Mouse (Mus musculus) heart, embryonic 15.5 days (tissue): Measurements from ENCODE around the gene Gm3336. TPM values are rescaled to one million over a fixed set of nuclear protein-coding genes. Genes with fewer than 3 reads are reported as not detected.

Experiments used
- ATAC-seq: fragments of 200-750 bp; cut with Nextera tagmentation; replicated peaks from 2 replicates; pipeline ENCODE4 v1.8.0; 2017; ENCODE audit warnings: low read depth, moderate TSS enrichment; ENCODE audit not compliant: insufficient number of reproducible peaks, insufficient read depth, low FRiP score
- H3K27ac ChIP-seq: fragments of 300-500 bp; sonication (generic); 2 replicates; pipeline ENCODE4 v1.5.1; 2015; ENCODE audit warnings: mild to moderate bottlenecking, inconsistent platforms
- H3K27me3 ChIP-seq: fragments of 300-500 bp; sonication (generic); 2 replicates; pipeline ENCODE4 v1.6.1; 2015; ENCODE audit warnings: inconsistent platforms
- H3K36me3 ChIP-seq: fragments of 300-500 bp; sonication (generic); 2 replicates; pipeline ENCODE4 v1.6.1; 2015; ENCODE audit warnings: mild to moderate bottlenecking, inconsistent platforms
- H3K4me1 ChIP-seq: fragments of 300-500 bp; sonication (generic); replicated peaks from 2 replicates; pipeline ENCODE4 v1.6.1; 2015; ENCODE audit warnings: inconsistent platforms
- H3K4me2 ChIP-seq: fragments of 300-500 bp; sonication (generic); 2 replicates; pipeline ENCODE4 v1.6.1; 2015; ENCODE audit warnings: inconsistent platforms, mild to moderate bottlenecking, moderate library complexity
- H3K4me3 ChIP-seq: fragments of 300-500 bp; sonication (generic); 2 replicates; pipeline ENCODE4 v1.5.1; 2015; ENCODE audit warnings: mild to moderate bottlenecking, inconsistent platforms
- H3K9ac ChIP-seq: fragments of 300-500 bp; sonication (generic); 2 replicates; pipeline ENCODE4 v1.6.1; 2015; ENCODE audit warnings: mild to moderate bottlenecking, inconsistent platforms
- H3K9me3 ChIP-seq: fragments of 300-500 bp; sonication (generic); replicated peaks from 2 replicates; pipeline ENCODE4 v1.6.1; 2016; ENCODE audit warnings: inconsistent platforms
- WGBS: fragments of 180-500 bp; shearing (Covaris S2); methylation state at CpG from one replicate; pipeline ENCODE4 v1.1.7; 2015; ENCODE audit warnings: mixed read lengths; 5-methylcytosine and 5-hydroxymethylcytosine counted together
- polyA plus RNA-seq: library from polyadenylated mRNA; unstranded; fragments of >200 nt; fragmentation: Nextera tagmentation; extraction: Ambion mirVana; gene quantifications from 2 replicates; pipeline ENCODE4 v1.2.1, GENCODE M21; 2015

Gene Gm3336
- polyA plus RNA-seq, 1 experiment from 2014 or later: not detected

- H3K27me3 ChIP-seq: no peaks in the 10 kb centered on the region
- H3K36me3 ChIP-seq: no peaks in the 10 kb centered on the region; the same call in 1 of the 2 replicates
- peak overlapping the region; percentile 31 for H3K4me3 ChIP-seq
- peak overlapping the region; percentile 55 for H3K4me2 ChIP-seq
- 3% methylated on average over 31 of the region's 31 CpGs for WGBS
- H3K9me3 ChIP-seq: no peaks in the 10 kb centered on the region
- H3K9ac ChIP-seq: peak overlapping the region; percentile 64
- peak; percentile 8; the same call in 1 of the 2 replicates for ATAC-seq
- H3K4me1 ChIP-seq: peaks cover 56% of the 10 kb centered on the region
- peak overlapping the region; percentile 98 for H3K27ac ChIP-seq
These were observed 22.1 kb upstream of the Gm3336 start for GRCm38 (mm10) chr8:70696019-70696885.

DNA sequence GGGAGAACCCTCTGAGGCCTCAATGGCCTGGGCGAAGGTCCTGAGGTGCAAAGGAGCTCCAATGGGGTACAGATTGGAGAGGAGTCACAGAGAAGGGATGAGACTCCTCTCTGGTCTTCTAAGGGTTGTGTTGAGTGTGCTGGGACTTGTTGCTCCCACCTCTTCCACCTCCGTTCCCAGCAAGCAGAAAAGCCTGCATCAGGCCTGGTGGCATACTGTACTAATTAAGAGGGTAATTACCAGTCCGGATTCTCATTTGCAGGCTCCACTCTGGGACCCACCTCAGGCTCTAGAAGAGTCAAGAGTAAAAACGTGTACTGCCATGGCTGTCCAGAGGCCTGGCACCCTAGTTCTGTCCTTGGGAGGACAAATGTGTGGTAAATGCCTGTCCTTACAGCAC is 21.4 kb upstream of the Gm3336 start:
- peak overlapping the region; percentile 31 for H3K4me3 ChIP-seq
- H3K9me3 ChIP-seq: no peaks in the 10 kb centered on the region
- H3K36me3 ChIP-seq: no peaks in the 10 kb centered on the region; the same call in 1 of the 2 replicates
- WGBS: 41% methylated on average over 4 of the region's 4 CpGs
- no peaks in the 10 kb centered on the region for H3K27me3 ChIP-seq
- H3K4me1 ChIP-seq: peaks cover 56% of the 10 kb centered on the region
- peak overlapping the region; percentile 64 for H3K9ac ChIP-seq
- ATAC-seq: no peak
- H3K27ac ChIP-seq: peak overlapping the region; percentile 98
- H3K4me2 ChIP-seq: peak overlapping the region; percentile 55

GRCm38 (mm10) chr8:70697366-70698250 is 20.7 kb upstream of the Gm3336 start:
- Histone ChIP-seq H3K27ac (peak overlapping the region; percentile 98), H3K9ac (peak overlapping the region; percentile 64), H3K36me3 (no peaks in the 10 kb centered on the region; the same call in 1 of the 2 replicates), H3K4me2 (peak overlapping the region; percentile 77), H3K9me3 (no peaks in the 10 kb centered on the region), H3K4me3 (peak overlapping the region; percentile 87), H3K27me3 (no peaks in the 10 kb centered on the region), H3K4me1 (peaks cover 58% of the 10 kb centered on the region)
- 67% methylated on average over 12 of the region's 12 CpGs for WGBS
- ATAC-seq: no peak

DNA sequence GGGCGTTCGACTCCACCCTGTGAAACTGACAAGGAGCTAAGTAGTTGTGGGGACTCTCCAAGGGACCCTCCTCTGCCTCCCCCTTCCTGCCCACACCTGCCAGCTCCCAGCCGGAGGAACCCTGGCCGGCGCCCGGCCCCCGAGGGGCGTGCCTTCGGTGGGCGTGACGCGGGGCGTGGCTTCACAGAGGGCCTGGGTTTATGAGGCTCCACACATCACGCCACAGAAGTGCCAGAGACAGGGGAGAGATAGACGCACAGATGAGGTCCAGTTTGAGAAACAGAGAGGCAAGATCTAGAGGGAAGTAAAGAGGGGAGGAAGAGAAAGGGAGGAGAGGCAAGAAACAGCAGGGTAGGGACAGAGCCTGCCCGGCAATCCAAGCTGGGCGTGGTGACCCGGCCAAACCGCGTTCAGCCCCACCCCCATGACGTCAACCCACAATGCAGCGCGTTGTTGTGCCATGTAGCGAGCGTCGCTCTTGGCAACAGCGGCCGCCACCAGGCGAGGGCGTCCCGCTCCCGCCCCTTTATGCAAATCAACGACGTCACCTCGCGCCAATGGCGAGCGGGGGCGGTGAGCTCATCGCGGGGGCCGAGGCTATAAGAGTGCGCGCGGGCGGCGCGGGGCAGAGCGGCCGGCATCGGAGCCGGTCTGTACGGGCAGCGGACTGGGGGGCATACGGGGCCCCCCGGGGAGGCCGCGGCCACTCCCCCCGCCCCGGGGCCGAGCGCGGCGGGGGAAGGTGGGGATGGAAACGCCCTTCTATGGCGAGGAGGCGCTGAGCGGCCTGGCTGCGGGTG is 19.8 kb upstream of the Gm3336 start, which contains the start of gene Jund:
Jund (plus strand) TSS at position 640 of the 800 bp plus-strand sequence.
- Histone ChIP-seq H3K27me3 (no peaks in the 10 kb centered on the region), H3K4me3 (peak within 1 kb of the TSS; percentile 87), H3K9me3 (no peaks in the 10 kb centered on the region), H3K4me1 (peaks cover 62% of the 10 kb centered on the region), H3K27ac (peak within 1 kb of the TSS; percentile 98), H3K4me2 (peak within 1 kb of the TSS; percentile 77), H3K36me3 (no peaks in the 10 kb centered on the region; the same call in 1 of the 2 replicates), H3K9ac (peak within 1 kb of the TSS; percentile 96)
- WGBS: under 1% methylated on average over 63 of the region's 69 CpGs
- ATAC-seq: peak; percentile 90

- Histone ChIP-seq H3K36me3 (no peaks in the 10 kb centered on the region; the same call in 1 of the 2 replicates), H3K4me3 (peak overlapping the region; percentile 87), H3K27ac (peak overlapping the region; percentile 98), H3K4me1 (peaks cover 58% of the 10 kb centered on the region), H3K9me3 (no peaks in the 10 kb centered on the region), H3K4me2 (peak overlapping the region; percentile 77), H3K27me3 (no peaks in the 10 kb centered on the region), H3K9ac (peak overlapping the region; percentile 96)
- peak; percentile 4; the same call in 1 of the 2 replicates for ATAC-seq
- under 1% methylated on average over 86 of the region's 89 CpGs for WGBS
These were observed 19.1 kb upstream of the Gm3336 start for GRCm38 (mm10) chr8:70699116-70699833.

DNA sequence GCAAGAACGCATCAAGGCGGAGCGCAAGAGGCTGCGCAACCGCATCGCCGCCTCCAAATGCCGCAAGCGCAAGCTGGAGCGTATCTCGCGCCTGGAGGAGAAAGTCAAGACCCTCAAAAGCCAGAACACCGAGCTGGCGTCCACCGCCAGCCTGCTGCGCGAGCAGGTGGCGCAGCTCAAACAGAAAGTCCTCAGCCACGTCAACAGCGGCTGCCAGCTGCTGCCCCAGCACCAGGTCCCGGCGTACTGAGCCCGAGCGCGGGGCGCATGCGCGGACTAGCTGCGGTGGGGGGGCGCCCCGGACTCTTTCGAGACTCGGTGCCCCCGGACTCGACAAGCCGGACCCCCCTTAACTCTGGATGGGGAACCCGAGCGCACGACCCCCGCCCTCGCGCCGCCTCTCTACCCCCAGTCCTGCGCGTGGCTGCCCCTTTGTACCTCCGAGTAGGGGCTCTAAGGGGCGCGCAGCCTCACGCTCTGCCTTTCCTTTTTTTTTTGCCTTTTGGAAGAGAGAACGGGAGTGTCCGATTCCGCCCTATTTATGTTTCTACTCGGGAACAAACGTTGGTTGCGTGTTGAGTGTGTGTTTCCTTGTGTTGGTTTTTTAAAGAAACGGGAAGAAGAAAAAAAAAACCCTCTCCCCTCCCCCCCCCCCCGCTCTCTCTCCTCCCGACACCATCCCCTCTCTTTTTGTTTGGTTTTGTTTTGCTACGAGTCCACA is 18.3 kb upstream of the Gm3336 start:
- H3K36me3 ChIP-seq: no peaks in the 10 kb centered on the region; the same call in 1 of the 2 replicates
- peak overlapping the region; percentile 77 for H3K4me2 ChIP-seq
- H3K9me3 ChIP-seq: no peaks in the 10 kb centered on the region
- under 1% methylated on average over 59 of the region's 59 CpGs for WGBS
- H3K27ac ChIP-seq: peak overlapping the region; percentile 98
- H3K27me3 ChIP-seq: no peaks in the 10 kb centered on the region
- peak overlapping the region; percentile 96 for H3K9ac ChIP-seq
- peaks cover 58% of the 10 kb centered on the region for H3K4me1 ChIP-seq
- peak overlapping the region; percentile 87 for H3K4me3 ChIP-seq
- no peak for ATAC-seq

GRCm38 (mm10) chr8:70700555-70700922 is 17.8 kb upstream of the Gm3336 start:
- Histone ChIP-seq H3K4me3 (peak overlapping the region; percentile 87), H3K9me3 (no peaks in the 10 kb centered on the region), H3K4me1 (peaks cover 52% of the 10 kb centered on the region), H3K27ac (peak overlapping the region; percentile 98), H3K27me3 (no peaks in the 10 kb centered on the region), H3K9ac (peak overlapping the region; percentile 96), H3K4me2 (peak overlapping the region; percentile 77), H3K36me3 (no peaks in the 10 kb centered on the region; the same call in 1 of the 2 replicates)
- WGBS: under 1% methylated on average over 19 of the region's 20 CpGs
- ATAC-seq: no peak

DNA sequence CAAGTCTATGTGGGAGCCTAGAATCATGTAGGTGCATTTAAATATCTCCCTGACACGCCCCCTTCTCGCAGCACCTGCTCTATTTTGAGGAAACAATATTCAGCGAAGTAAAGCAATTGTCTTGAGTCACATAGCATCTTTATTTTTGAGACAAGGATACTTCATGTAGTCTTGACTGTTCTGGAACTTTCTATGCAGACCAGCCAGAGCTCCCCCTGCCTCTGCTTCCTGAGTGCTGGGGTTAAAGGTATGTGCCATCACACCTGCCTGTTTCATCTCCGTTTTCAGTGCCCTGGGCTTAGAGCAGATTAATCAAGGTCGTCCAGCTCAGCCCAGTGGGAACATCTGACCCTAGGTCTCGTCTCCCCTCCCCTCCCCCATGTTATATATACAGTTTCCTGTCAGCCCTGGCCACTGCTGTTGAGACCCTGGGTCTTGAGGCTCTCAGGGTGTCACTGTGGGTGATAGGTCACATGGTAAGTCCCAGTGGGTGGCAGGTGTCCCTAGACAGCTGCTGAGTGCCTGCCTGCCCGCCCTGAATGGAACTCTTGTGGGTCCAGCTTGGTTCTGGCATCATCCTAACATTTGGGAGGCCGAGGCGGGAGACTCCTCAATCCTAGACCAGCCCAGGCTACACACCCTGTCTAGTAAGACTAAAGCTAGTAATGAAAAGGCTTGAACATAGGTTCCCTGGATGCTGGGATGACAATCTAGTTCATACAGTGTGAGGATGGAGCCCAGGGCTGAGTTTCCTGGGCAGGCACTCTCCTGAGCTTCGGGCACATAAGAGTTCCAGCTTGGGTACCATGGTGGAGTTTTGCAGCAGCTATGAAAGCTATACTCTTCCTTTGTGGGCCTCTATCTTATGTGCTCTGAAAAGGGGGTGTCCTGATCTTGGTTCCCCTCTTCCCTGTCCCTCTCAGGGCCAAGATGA is 17.0 kb upstream of the Gm3336 start:
- Histone ChIP-seq H3K4me1 (peaks cover 45% of the 10 kb centered on the region), H3K36me3 (no peaks in the 10 kb centered on the region; the same call in 1 of the 2 replicates), H3K27me3 (no peaks in the 10 kb centered on the region), H3K27ac (peak overlapping the region; percentile 98), H3K4me3 (peak overlapping the region; percentile 87), H3K9ac (peak overlapping the region; percentile 96), H3K9me3 (no peaks in the 10 kb centered on the region), H3K4me2 (peak overlapping the region; percentile 77)
- WGBS: 50% methylated on average over 10 of the region's 10 CpGs
- no peak for ATAC-seq
